Mouse (Mus musculus) megakaryocyte progenitor cell, adult 5-6 weeks (primary cell): Measurements from ENCODE around the gene Mgmt. TPM values are rescaled to one million over a fixed set of nuclear protein-coding genes. Genes with fewer than 3 reads are reported as not detected.

Experiments used
- ATAC-seq: replicated peaks from 2 replicates; pipeline ENCODE4 v1.8.0; 2016; ENCODE audit warnings: mild to moderate bottlenecking, moderate TSS enrichment, inconsistent platforms; ENCODE audit not compliant: poor library complexity
- total RNA-seq, 2 experiments: library from RNA; stranded (forward) in 1 of 2; stranded (reverse) in 1 of 2; fragments of 157-497, 149-512 nt in 1 of 2; fragments of 200-1000 nt in 1 of 2; gene quantifications; 2 replicates each; pipeline versions ENCODE4 v1.2.3 to v1.2.4; 2015 to 2017

The Mgmt gene
- total RNA-seq (2015) (2.2 and 3.4 TPM in 2 replicates), total RNA-seq (2017) (1.7 and 1.8 TPM in 2 replicates)

- ATAC-seq, result peak; percentile 95
Measured at GRCm38 (mm10) chr7:136894106-136894986, at the start of gene Mgmt. Gene Mgmt, plus strand, starts transcription at chr7:136894614.

GRCm38 (mm10) chr7:136844835-136845234, 49.6 kb upstream of the Mgmt start:
- ATAC-seq, result no peak

GRCm38 (mm10) chr7:136845321-136845720, 49.1 kb upstream of the Mgmt start:
- ATAC-seq, result no peak

GRCm38 (mm10) chr7:136846086-136846620, 48.3 kb upstream of the Mgmt start:
- ATAC-seq, result no peak

- no peak for ATAC-seq
Measured at GRCm38 (mm10) chr7:136847601-136848000, 46.8 kb upstream of the Mgmt start.

- ATAC-seq, result no peak
Measured at GRCm38 (mm10) chr7:136848761-136849160, 45.7 kb upstream of the Mgmt start.

GRCm38 (mm10) chr7:136849811-136850210, 44.6 kb upstream of the Mgmt start:
- ATAC-seq, result no peak

- no peak for ATAC-seq
Measured at GRCm38 (mm10) chr7:136850339-136850738, 44.1 kb upstream of the Mgmt start.

- ATAC-seq, result no peak
Measured at GRCm38 (mm10) chr7:136851946-136852345, 42.5 kb upstream of the Mgmt start.

- ATAC-seq, result no peak
Measured at GRCm38 (mm10) chr7:136852721-136853120, 41.7 kb upstream of the Mgmt start.

- ATAC-seq, result no peak
Measured at GRCm38 (mm10) chr7:136864677-136865463, 29.5 kb upstream of the Mgmt start.

- ATAC-seq, result no peak
Measured at GRCm38 (mm10) chr7:136865876-136866275, 28.5 kb upstream of the Mgmt start.

GRCm38 (mm10) chr7:136866535-136866934, 27.9 kb upstream of the Mgmt start:
- no peak for ATAC-seq

- ATAC-seq, result no peak
Measured at GRCm38 (mm10) chr7:136871535-136871934, 22.9 kb upstream of the Mgmt start.

- no peak for ATAC-seq
Measured at GRCm38 (mm10) chr7:136872059-136872458, 22.4 kb upstream of the Mgmt start.

GRCm38 (mm10) chr7:136874396-136874795, 20.0 kb upstream of the Mgmt start:
- no peak for ATAC-seq

- ATAC-seq, result no peak
Measured at GRCm38 (mm10) chr7:136880386-136880785, 14.0 kb upstream of the Mgmt start.

- ATAC-seq, result no peak
Measured at GRCm38 (mm10) chr7:136888161-136888560, 6.3 kb upstream of the Mgmt start.

GRCm38 (mm10) chr7:136895356-136895755, 942 bp downstream of the Mgmt start:
- no peak for ATAC-seq

- no peak for ATAC-seq
Measured at GRCm38 (mm10) chr7:136895851-136896250, 1.4 kb downstream of the Mgmt start.

GRCm38 (mm10) chr7:136897481-136897880, 3.1 kb downstream of the Mgmt start:
- no peak for ATAC-seq

- ATAC-seq, result no peak
Measured at GRCm38 (mm10) chr7:136898005-136898404, 3.6 kb downstream of the Mgmt start.
